Mouse (Mus musculus): ENCODE data around the gene Mospd3.

DNA sequence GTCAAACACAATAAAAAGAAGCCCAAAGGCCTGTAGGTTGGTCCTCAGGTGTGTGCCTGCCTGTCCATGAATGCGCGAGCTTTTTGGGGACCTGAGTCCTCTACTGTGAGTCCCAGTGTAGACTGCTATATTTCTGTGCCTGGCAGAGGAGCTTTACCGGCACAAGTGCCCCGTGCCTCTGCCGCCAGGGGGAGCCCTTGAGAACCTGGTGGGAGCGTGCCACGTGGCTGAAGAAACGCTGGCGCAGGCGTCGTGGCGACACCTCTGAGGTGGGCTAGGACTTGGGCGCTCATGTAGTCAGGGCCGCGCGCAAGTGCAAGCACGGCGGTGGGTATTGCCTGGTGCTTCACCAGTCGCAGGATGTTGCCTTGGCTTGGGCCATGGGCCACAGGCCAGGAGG lies 40.2 kb upstream of the Mospd3 start, which contains the start of gene Sap25:
- no peak for TF ChIP-seq EP300 (IDR thresholded peaks at IDR 0.05)
- peak; percentile 63 for TF ChIP-seq CTCF (IDR thresholded peaks at IDR 0.05)
